Mouse (Mus musculus) cerebral cortex, adult 2 months (tissue): Measurements from ENCODE around the gene Ccdc51.

Source experiments
- WGBS: fragments of 180-500 bp; shearing (Covaris S2); methylation state at CpG from one replicate; pipeline ENCODE4 v1.1.7; 2018; 5-methylcytosine and 5-hydroxymethylcytosine counted together

Gene Ccdc51

GRCm38 (mm10) chr9:109082124-109082800 is at the start of gene Ccdc51, which contains the start of gene Tma7:
Ccdc51 (plus strand) TSS chr9:109082493.
Tma7 (minus strand) TSS chr9:109082587.
- WGBS: under 1% methylated on average over 37 of the region's 37 CpGs

GRCm38 (mm10) chr9:109038086-109038895 is 44.0 kb upstream of the Ccdc51 start, which contains the start of gene Shisa5:
Shisa5 (plus strand) TSS chr9:109038565.
- 1% methylated on average over 40 of the region's 40 CpGs for WGBS

GRCm38 (mm10) chr9:109038901-109039364 is 43.4 kb upstream of the Ccdc51 start:
- 39% methylated on average over 8 of the region's 8 CpGs for WGBS

GRCm38 (mm10) chr9:109039681-109040080 is 42.6 kb upstream of the Ccdc51 start:
- 85% methylated on average over 4 of the region's 4 CpGs for WGBS

- WGBS: 78% methylated on average over 8 of the region's 8 CpGs
Measured at GRCm38 (mm10) chr9:109040216-109040615, 42.1 kb upstream of the Ccdc51 start.

GRCm38 (mm10) chr9:109040906-109041305 is 41.4 kb upstream of the Ccdc51 start:
- 71% methylated on average over 6 of the region's 6 CpGs for WGBS

- 62% methylated on average over 7 of the region's 7 CpGs for WGBS
Measured at GRCm38 (mm10) chr9:109041351-109041750, 40.9 kb upstream of the Ccdc51 start.

GRCm38 (mm10) chr9:109046306-109046705 is 36.0 kb upstream of the Ccdc51 start:
- WGBS: 39% methylated on average over 5 of the region's 5 CpGs

- 83% methylated on average over 7 of the region's 7 CpGs for WGBS
Measured at GRCm38 (mm10) chr9:109049316-109049715, 33.0 kb upstream of the Ccdc51 start.

GRCm38 (mm10) chr9:109049996-109050673 is 32.2 kb upstream of the Ccdc51 start:
- 86% methylated on average over 9 of the region's 9 CpGs for WGBS

GRCm38 (mm10) chr9:109050674-109050997 is 31.7 kb upstream of the Ccdc51 start:
- WGBS: 80% methylated on average over 3 of the region's 3 CpGs

- 91% methylated on average over 13 of the region's 13 CpGs for WGBS
Measured at GRCm38 (mm10) chr9:109051011-109051501, 31.2 kb upstream of the Ccdc51 start.

GRCm38 (mm10) chr9:109051651-109052489 is 30.4 kb upstream of the Ccdc51 start:
- WGBS: 94% methylated on average over 10 of the region's 10 CpGs

- 92% methylated on average over 9 of the region's 9 CpGs for WGBS
Measured at GRCm38 (mm10) chr9:109052490-109053260, 29.6 kb upstream of the Ccdc51 start.

GRCm38 (mm10) chr9:109053366-109053765 is 28.9 kb upstream of the Ccdc51 start:
- WGBS: 90% methylated on average over 3 of the region's 3 CpGs

GRCm38 (mm10) chr9:109053851-109054250 is 28.4 kb upstream of the Ccdc51 start:
- 77% methylated on average over 6 of the region's 6 CpGs for WGBS

- WGBS: 6% methylated on average over 7 of the region's 7 CpGs
Measured at GRCm38 (mm10) chr9:109054712-109055111, 27.6 kb upstream of the Ccdc51 start.

- 77% methylated on average over 12 of the region's 12 CpGs for WGBS
Measured at GRCm38 (mm10) chr9:109055271-109056030, 26.8 kb upstream of the Ccdc51 start.

GRCm38 (mm10) chr9:109056081-109056690 is 26.1 kb upstream of the Ccdc51 start:
- WGBS: 89% methylated on average over 17 of the region's 17 CpGs
